Mouse (Mus musculus) lung, postnatal 0 days (tissue): ENCODE results near the gene Tfb1m.

Experiments
- CTCF ChIP-seq: IDR thresholded peaks from 2 replicates; pipeline ENCODE4 v1.5.1; 2016; ENCODE audit warnings: antibody characterized with exemption, mild to moderate bottlenecking
- EP300 ChIP-seq: IDR thresholded peaks from 2 replicates; pipeline ENCODE4 v1.6.1; 2016; ENCODE audit warnings: antibody characterized with exemption, mild to moderate bottlenecking, control low read depth

DNA sequence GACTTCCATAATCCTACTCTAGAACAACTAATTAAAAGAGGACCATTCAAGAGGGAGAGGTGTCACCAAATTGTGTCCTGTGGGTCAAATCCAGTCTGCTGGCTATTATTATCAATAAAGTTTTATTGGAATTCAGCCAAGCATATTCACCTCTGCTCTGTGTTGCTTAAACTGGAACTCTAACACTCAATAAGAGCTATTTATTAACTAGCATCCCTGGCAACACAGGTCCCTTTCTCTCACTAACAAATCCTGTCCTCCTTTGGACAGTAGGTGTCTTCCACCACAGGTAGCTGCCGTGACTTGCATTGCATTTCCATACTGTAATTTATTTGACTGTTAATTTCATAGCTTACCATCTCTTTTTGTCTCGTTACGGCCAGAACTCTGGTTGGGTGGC, 61.5 kb downstream of the Tfb1m start:
- TF ChIP-seq CTCF (no peak), EP300 (no peak)
